Comparison of ENCODE assay signal across 1 mouse cellular context in genomic region chr11:82982409-82982808, GRCm38 (mm10). TPM values are rescaled to one million over a fixed set of nuclear protein-coding genes. Genes with fewer than 3 reads are reported as not detected.
"Had no signal": no experiment of that assay in that cellular context is flagged by ENCODE, and none has a peak within 500 bp of the region (broad histone marks: within the 10 kb centered on the region; RNA-seq: fewer than 3 reads in every experiment).

No protein-coding gene starts in this region.

RNA-seq across cellular contexts. Expression of gene Slfn8, which starts 38.2 kb away (rescaled TPM):
- polyA plus RNA-seq: erythroblast, embryonic 14.5 days had no signal
